Mouse (Mus musculus) MN1 (cell line): ENCODE data around the gene Arf1.
"Not testable (repeated sequence)": the region's sequence is repeated elsewhere in the genome, so short reads cannot be mapped to it uniquely, and the experiment has no call there.

ENCODE experiments used
- DNase-seq: peaks from one replicate; pipeline ENCODE4 v3.0.0-alpha.2; 2016; ENCODE audit warnings: low spot score

The Arf1 gene

GRCm38 (mm10) chr11:59226787-59227603, 1.1 kb downstream of the Arf1 start:
- peak; percentile 56 for DNase-seq

GRCm38 (mm10) chr11:59226251-59226650, 1.8 kb downstream of the Arf1 start:
- no peak for DNase-seq

GRCm38 (mm10) chr11:59225167-59225566, 2.9 kb downstream of the Arf1 start:
- no peak for DNase-seq

GRCm38 (mm10) chr11:59224470-59224869, 3.6 kb downstream of the Arf1 start:
- no peak for DNase-seq

GRCm38 (mm10) chr11:59224025-59224424, 4.0 kb downstream of the Arf1 start:
- no peak for DNase-seq

GRCm38 (mm10) chr11:59222306-59222705, 5.8 kb downstream of the Arf1 start:
- no peak for DNase-seq

GRCm38 (mm10) chr11:59221604-59222003, 6.5 kb downstream of the Arf1 start:
- no peak for DNase-seq

- no peak for DNase-seq
Observed at GRCm38 (mm10) chr11:59219064-59219463, 9.0 kb downstream of the Arf1 start.

GRCm38 (mm10) chr11:59218389-59218998, 9.6 kb downstream of the Arf1 start:
- no peak for DNase-seq

GRCm38 (mm10) chr11:59216955-59217354, 11.1 kb downstream of the Arf1 start:
- no peak for DNase-seq

- DNase-seq: no peak
Observed at GRCm38 (mm10) chr11:59212892-59213494, 15.1 kb downstream of the Arf1 start.

GRCm38 (mm10) chr11:59212320-59212719, 15.8 kb downstream of the Arf1 start:
- not testable (repeated sequence) for DNase-seq

GRCm38 (mm10) chr11:59211561-59211960, 16.5 kb downstream of the Arf1 start:
- DNase-seq: not testable (repeated sequence)

GRCm38 (mm10) chr11:59210020-59210419, 18.1 kb downstream of the Arf1 start:
- DNase-seq: no peak

GRCm38 (mm10) chr11:59209580-59209979, 18.5 kb downstream of the Arf1 start:
- no peak for DNase-seq

- DNase-seq: peak; percentile 79
Observed at GRCm38 (mm10) chr11:59209003-59209441, 19.0 kb downstream of the Arf1 start.

- peak; percentile 91 for DNase-seq
Observed at GRCm38 (mm10) chr11:59208153-59208831, 19.8 kb downstream of the Arf1 start, which contains the start of gene 2310033P09Rik. Gene 2310033P09Rik (plus strand): TSS chr11:59208321.

- peak; percentile 95 for DNase-seq
Observed at GRCm38 (mm10) chr11:59202081-59202995, 25.7 kb downstream of the Arf1 start, which contains the start of gene Mrpl55. Gene Mrpl55 (plus strand): TSS chr11:59202486.

GRCm38 (mm10) chr11:59201216-59202002, 26.7 kb downstream of the Arf1 start:
- DNase-seq: no peak

GRCm38 (mm10) chr11:59196230-59196629, 31.8 kb downstream of the Arf1 start:
- no peak for DNase-seq
